Mouse (Mus musculus) megakaryocyte-erythroid progenitor cell, adult 5 weeks (primary cell): ENCODE data around the gene Oasl1. TPM values are rescaled to one million over a fixed set of nuclear protein-coding genes. Genes with fewer than 3 reads are reported as not detected.

ENCODE experiments used
- polyA plus RNA-seq: library from polyadenylated mRNA; stranded (reverse); fragments of >175 nt; gene quantifications from 2 replicates; pipeline ENCODE4 v1.2.3, GENCODE M21; 2012

The Oasl1 gene
- 18.2 and 23.9 TPM in 2 replicates for polyA plus RNA-seq

GRCm38 (mm10) chr5:114922998-114923473, at the start of gene Oasl1:
Gene Oasl1, plus strand, starts transcription at chr5:114923240.

GRCm38 (mm10) chr5:114896688-114897373, 26.2 kb upstream of the Oasl1 start, which contains the start of gene Oasl2:
Gene Oasl2, plus strand, starts transcription at chr5:114896936.

GRCm38 (mm10) chr5:114942074-114942765, 19.2 kb downstream of the Oasl1 start, which contains the start of gene 2210016L21Rik:
Gene 2210016L21Rik, plus strand, starts transcription at chr5:114942158.

GRCm38 (mm10) chr5:114970824-114971227, 47.8 kb downstream of the Oasl1 start, which contains the start of gene Hnf1a:
Gene Hnf1a, minus strand, starts transcription at chr5:114971094.

Other genes with a start within 250 kb of the Oasl1 start
- gene Gltp, start 232.3 kb upstream of the Oasl1 start, polyA plus RNA-seq = 98.9 and 101 TPM in 2 replicates
- gene Tchp, start 215.5 kb upstream of the Oasl1 start, polyA plus RNA-seq = 21.8 and 46.2 TPM in 2 replicates
- gene Ankrd13a, start 148.6 kb upstream of the Oasl1 start, polyA plus RNA-seq = 507 and 570 TPM in 2 replicates
- gene Git2, start 147.7 kb upstream of the Oasl1 start, polyA plus RNA-seq = 231 and 237 TPM in 2 replicates
- gene 1500011B03Rik, start 99.8 kb upstream of the Oasl1 start, polyA plus RNA-seq = 69.0 and 76.2 TPM in 2 replicates
- not detected in 2 replicates for gene 4930519G04Rik, start 69.6 kb upstream of the Oasl1 start, polyA plus RNA-seq
- not detected in 2 replicates for gene Gm9936, start 64.6 kb upstream of the Oasl1 start, polyA plus RNA-seq
- gene Oasl2, start 26.3 kb upstream of the Oasl1 start, polyA plus RNA-seq = 6.6 and 8.3 TPM in 2 replicates
- gene 2210016L21Rik, start 18.9 kb downstream of the Oasl1 start, polyA plus RNA-seq = 35.8 and 45.5 TPM in 2 replicates
- gene Hnf1a, start 47.9 kb downstream of the Oasl1 start, polyA plus RNA-seq = 0.18 TPM in 1 of 2 replicates, not detected in the other
- gene Sppl3, start 87.9 kb downstream of the Oasl1 start, polyA plus RNA-seq = 18.8 and 28.7 TPM in 2 replicates
- not detected in 2 replicates for gene Gm10401, start 175.1 kb downstream of the Oasl1 start, polyA plus RNA-seq
- 57.8 and 61.9 TPM in 2 replicates for gene Acads, start 196.1 kb downstream of the Oasl1 start, polyA plus RNA-seq
- gene Unc119b, start 211.7 kb downstream of the Oasl1 start, polyA plus RNA-seq = 40.0 and 46.4 TPM in 2 replicates
- 66.7 and 90.8 TPM in 2 replicates for gene Mlec, start 234.9 kb downstream of the Oasl1 start, polyA plus RNA-seq